Mouse (Mus musculus): ENCODE results near the gene Il4i1.
"Not testable (repeated sequence)": the region's sequence is repeated elsewhere in the genome, so short reads cannot be mapped to it uniquely, and the experiment has no call there.

GRCm38 (mm10) chr7:44871774-44872173 lies 55.6 kb downstream of the Il4i1 start:
- not testable (repeated sequence) for TF ChIP-seq CTCF (conservative IDR thresholded peaks at IDR 0.05; ENCODE audit: low read length); POU5F1 (IDR thresholded peaks at IDR 0.05; ENCODE audit: borderline replicate concordance, low read length); NANOG (IDR thresholded peaks at IDR 0.05; ENCODE audit: borderline replicate concordance, low read length)
